Mouse (Mus musculus): ENCODE results near the gene Foxk1. TPM values are rescaled to one million over a fixed set of nuclear protein-coding genes. Genes with fewer than 3 reads are reported as not detected.

Foxk1 gene
- polyA plus RNA-seq, 1 experiment from 2014 or later = 4.4 TPM

DNA sequence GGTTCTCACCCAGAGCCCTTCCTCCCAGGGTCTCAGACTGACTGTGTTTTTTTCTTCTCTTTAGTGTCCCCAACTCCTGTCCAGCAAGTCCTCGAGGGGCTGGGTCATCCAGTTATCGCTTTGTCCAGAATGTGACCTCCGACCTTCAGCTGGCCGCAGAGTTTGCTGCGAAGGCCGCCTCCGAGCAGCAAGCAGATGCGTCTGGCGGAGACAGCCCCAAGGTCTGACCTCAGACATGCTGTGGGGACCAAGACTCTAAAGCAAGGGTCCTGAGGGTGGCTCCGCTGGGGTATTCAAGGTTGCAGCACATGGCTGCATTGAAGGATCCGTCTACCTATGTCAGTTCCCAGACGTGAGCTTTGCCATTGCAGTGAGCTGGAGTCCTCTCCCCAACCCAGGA lies 47.3 kb downstream of the Foxk1 start:
- H3K36me3 ChIP-seq (ENCODE audit: insufficient read depth, low read length) = peaks cover 31% of the 10 kb centered on the region
- H3K4me2 ChIP-seq (replicated peaks; ENCODE audit: low read depth, low read length) = no peak overlapping the region
- H3K27ac ChIP-seq (ENCODE audit: low read length) = no peak overlapping the region
- no peaks in the 10 kb centered on the region for H3K9me3 ChIP-seq (ENCODE audit: low read length)
- peaks cover 19% of the 10 kb centered on the region for H3K4me1 ChIP-seq (ENCODE audit: insufficient read depth, low read length)
- no peak overlapping the region for H3K9ac ChIP-seq (replicated peaks; ENCODE audit: low read length)
- no peaks in the 10 kb centered on the region for H3K27me3 ChIP-seq (ENCODE audit: insufficient read depth, low read length)
- 71% methylated on average over 12 of the region's 12 CpGs for WGBS
- no peak overlapping the region for H3K4me3 ChIP-seq (ENCODE audit: low read length)
- no peak for ATAC-seq (ENCODE audit: low FRiP score, low TSS enrichment)

DNA sequence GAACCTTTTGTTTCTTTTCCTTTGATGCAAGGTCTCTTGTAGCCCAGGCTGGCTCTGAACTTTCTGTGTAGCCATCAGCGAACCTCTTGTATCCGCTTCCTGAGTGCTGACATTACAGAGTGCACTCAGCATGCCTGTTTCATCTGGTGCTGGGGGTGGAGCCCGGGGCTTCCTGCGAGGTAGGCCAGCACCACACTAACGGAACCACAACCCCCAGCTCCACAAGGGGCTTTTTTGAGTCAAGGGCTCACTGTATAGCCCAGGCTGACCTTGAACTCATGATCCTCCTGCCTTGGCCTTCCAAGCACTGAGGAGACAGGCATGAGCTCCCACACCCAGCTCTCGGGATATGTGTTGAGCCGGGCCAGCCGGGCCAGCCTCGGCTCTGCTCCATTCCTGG lies 49.5 kb downstream of the Foxk1 start:
- 93% methylated on average over 9 of the region's 9 CpGs for WGBS
- H3K9ac ChIP-seq (replicated peaks; ENCODE audit: low read length) = no peak overlapping the region
- ATAC-seq (ENCODE audit: low FRiP score, low TSS enrichment) = no peak
- H3K4me3 ChIP-seq (ENCODE audit: low read length) = no peak overlapping the region
- H3K36me3 ChIP-seq (ENCODE audit: insufficient read depth, low read length) = peaks cover 51% of the 10 kb centered on the region
- peaks cover 6% of the 10 kb centered on the region for H3K4me1 ChIP-seq (ENCODE audit: insufficient read depth, low read length)
- H3K27me3 ChIP-seq (ENCODE audit: insufficient read depth, low read length) = no peaks in the 10 kb centered on the region
- no peak overlapping the region for H3K27ac ChIP-seq (ENCODE audit: low read length)
- H3K4me2 ChIP-seq (replicated peaks; ENCODE audit: low read depth, low read length) = no peak overlapping the region
- H3K9me3 ChIP-seq (ENCODE audit: low read length) = no peaks in the 10 kb centered on the region

DNA sequence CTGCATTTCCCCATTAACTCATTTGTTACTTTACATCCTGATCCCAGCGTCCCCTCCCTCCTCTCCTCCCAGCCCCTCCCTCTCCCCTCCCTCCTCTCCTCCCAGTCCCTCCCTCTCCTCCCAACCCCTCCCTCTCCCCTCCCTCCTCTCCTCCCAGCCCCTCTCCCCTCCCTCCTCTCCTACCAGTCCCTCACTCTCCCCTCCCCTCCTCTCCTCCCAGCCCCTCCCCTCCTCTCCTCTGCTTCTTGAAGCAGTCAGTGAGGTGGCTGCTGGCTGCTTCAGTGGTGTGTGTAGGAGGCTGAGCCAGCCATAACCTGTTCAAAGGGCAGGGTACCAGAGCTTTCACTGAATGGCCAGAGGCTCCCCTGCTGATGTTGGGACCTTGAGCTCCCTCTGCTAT lies 50.5 kb downstream of the Foxk1 start:
- H3K4me3 ChIP-seq (ENCODE audit: low read length) = no peak overlapping the region
- no peak overlapping the region for H3K9ac ChIP-seq (replicated peaks; ENCODE audit: low read length)
- peak; percentile 57; the same call in 1 of the 2 replicates for ATAC-seq (ENCODE audit: low FRiP score, low TSS enrichment)
- peaks cover 5% of the 10 kb centered on the region for H3K4me1 ChIP-seq (ENCODE audit: insufficient read depth, low read length)
- H3K27me3 ChIP-seq (ENCODE audit: insufficient read depth, low read length) = no peaks in the 10 kb centered on the region
- H3K36me3 ChIP-seq (ENCODE audit: insufficient read depth, low read length) = peaks cover 59% of the 10 kb centered on the region
- no peak overlapping the region for H3K4me2 ChIP-seq (replicated peaks; ENCODE audit: low read depth, low read length)
- H3K9me3 ChIP-seq (ENCODE audit: low read length) = no peaks in the 10 kb centered on the region
- H3K27ac ChIP-seq (ENCODE audit: low read length) = no peak overlapping the region
- 15% methylated on average over 1 of the region's 1 CpGs for WGBS

DNA sequence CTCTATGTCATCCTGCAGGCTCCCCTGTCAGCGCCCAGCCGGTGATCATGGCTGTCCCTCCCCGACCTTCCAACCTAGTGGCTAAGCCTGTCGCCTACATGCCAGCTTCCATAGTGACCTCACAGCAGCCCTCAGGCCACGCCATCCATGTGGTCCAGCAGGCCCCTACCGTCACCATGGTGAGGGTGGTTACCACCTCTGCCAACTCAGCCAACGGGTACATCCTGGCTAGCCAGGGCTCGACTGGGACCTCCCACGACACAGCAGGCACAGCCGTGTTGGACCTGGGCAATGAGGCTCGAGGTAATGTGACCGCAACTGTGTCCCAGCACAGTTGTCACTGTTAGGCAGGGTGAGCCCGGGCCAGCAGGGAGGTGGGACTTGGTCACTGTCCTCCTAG lies 52.4 kb downstream of the Foxk1 start:
- H3K27me3 ChIP-seq (ENCODE audit: insufficient read depth, low read length) = no peaks in the 10 kb centered on the region
- H3K27ac ChIP-seq (ENCODE audit: low read length) = no peak overlapping the region
- no peak overlapping the region for H3K4me2 ChIP-seq (replicated peaks; ENCODE audit: low read depth, low read length)
- no peak overlapping the region for H3K9ac ChIP-seq (replicated peaks; ENCODE audit: low read length)
- WGBS = 95% methylated on average over 13 of the region's 13 CpGs
- no peak overlapping the region for H3K4me3 ChIP-seq (ENCODE audit: low read length)
- 0 out of 2 replicates have a peak, but pooled peaks cover 3% of the 10 kb centered on the region for H3K4me1 ChIP-seq (ENCODE audit: insufficient read depth, low read length)
- no peak for ATAC-seq (ENCODE audit: low FRiP score, low TSS enrichment)
- H3K9me3 ChIP-seq (ENCODE audit: low read length) = no peaks in the 10 kb centered on the region
- peaks cover 74% of the 10 kb centered on the region for H3K36me3 ChIP-seq (ENCODE audit: insufficient read depth, low read length)

DNA sequence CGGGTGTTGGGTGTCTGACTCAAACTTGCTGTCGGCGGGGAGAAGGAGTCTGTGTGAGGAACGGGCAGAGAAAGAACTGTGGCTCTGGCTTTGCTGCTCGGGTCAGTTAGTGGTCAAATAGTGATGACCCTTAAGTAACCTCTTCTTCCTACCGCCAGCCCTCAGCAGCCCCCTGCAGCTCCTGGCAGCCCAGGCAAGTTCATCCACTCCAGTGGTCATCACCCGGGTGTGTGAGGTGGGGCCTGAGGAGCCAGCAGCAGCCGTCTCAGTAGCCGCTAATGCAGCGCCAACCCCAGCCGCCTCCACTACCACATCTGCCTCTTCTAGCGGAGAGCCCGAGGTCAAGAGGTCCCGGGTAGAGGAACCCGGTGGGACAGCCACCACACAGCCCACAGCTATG lies 55.0 kb downstream of the Foxk1 start:
- H3K27me3 ChIP-seq (ENCODE audit: insufficient read depth, low read length) = no peaks in the 10 kb centered on the region
- H3K27ac ChIP-seq (ENCODE audit: low read length) = peak overlapping the region; percentile 61; the same call in 1 of the 2 replicates
- H3K36me3 ChIP-seq (ENCODE audit: insufficient read depth, low read length) = peaks cover 52% of the 10 kb centered on the region
- no peak overlapping the region for H3K4me2 ChIP-seq (replicated peaks; ENCODE audit: low read depth, low read length)
- ATAC-seq (ENCODE audit: low FRiP score, low TSS enrichment) = no peak
- no peak overlapping the region for H3K9ac ChIP-seq (replicated peaks; ENCODE audit: low read length)
- no peaks in the 10 kb centered on the region for H3K9me3 ChIP-seq (ENCODE audit: low read length)
- 0 out of 2 replicates have a peak, but pooled peaks cover 3% of the 10 kb centered on the region for H3K4me1 ChIP-seq (ENCODE audit: insufficient read depth, low read length)
- no peak overlapping the region for H3K4me3 ChIP-seq (ENCODE audit: low read length)
- 68% methylated on average over 15 of the region's 15 CpGs for WGBS

DNA sequence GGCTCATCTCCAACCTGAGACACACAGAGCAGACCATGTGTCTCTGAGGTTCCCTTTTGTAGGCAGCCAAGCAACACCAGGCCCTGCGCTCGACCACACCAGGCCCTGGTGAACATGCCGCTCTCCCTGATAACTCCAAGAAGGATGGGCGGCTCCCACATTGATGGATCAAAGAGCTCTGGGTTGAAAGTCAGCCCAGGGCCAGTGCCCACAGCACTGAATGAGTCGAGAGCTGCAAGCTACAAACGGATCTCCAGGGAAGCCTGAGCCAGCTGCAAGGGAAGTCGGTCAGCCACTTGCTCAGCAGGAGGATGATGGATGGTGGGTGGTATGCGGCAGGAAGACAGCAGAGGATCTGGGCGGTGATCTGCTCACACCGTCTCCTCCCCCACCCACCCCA lies 56.0 kb downstream of the Foxk1 start:
- H3K4me2 ChIP-seq (replicated peaks; ENCODE audit: low read depth, low read length) = no peak overlapping the region
- H3K4me1 ChIP-seq (ENCODE audit: insufficient read depth, low read length) = 0 out of 2 replicates have a peak, but pooled peaks cover 3% of the 10 kb centered on the region
- 31% methylated on average over 10 of the region's 10 CpGs for WGBS
- peak; percentile 36 for ATAC-seq (ENCODE audit: low FRiP score, low TSS enrichment)
- H3K9ac ChIP-seq (replicated peaks; ENCODE audit: low read length) = no peak overlapping the region; the same call in 1 of the 2 replicates
- no peaks in the 10 kb centered on the region for H3K9me3 ChIP-seq (ENCODE audit: low read length)
- H3K36me3 ChIP-seq (ENCODE audit: insufficient read depth, low read length) = peaks cover 57% of the 10 kb centered on the region
- H3K4me3 ChIP-seq (ENCODE audit: low read length) = no peak overlapping the region
- peak overlapping the region; percentile 61 for H3K27ac ChIP-seq (ENCODE audit: low read length)
- no peaks in the 10 kb centered on the region for H3K27me3 ChIP-seq (ENCODE audit: insufficient read depth, low read length)

DNA sequence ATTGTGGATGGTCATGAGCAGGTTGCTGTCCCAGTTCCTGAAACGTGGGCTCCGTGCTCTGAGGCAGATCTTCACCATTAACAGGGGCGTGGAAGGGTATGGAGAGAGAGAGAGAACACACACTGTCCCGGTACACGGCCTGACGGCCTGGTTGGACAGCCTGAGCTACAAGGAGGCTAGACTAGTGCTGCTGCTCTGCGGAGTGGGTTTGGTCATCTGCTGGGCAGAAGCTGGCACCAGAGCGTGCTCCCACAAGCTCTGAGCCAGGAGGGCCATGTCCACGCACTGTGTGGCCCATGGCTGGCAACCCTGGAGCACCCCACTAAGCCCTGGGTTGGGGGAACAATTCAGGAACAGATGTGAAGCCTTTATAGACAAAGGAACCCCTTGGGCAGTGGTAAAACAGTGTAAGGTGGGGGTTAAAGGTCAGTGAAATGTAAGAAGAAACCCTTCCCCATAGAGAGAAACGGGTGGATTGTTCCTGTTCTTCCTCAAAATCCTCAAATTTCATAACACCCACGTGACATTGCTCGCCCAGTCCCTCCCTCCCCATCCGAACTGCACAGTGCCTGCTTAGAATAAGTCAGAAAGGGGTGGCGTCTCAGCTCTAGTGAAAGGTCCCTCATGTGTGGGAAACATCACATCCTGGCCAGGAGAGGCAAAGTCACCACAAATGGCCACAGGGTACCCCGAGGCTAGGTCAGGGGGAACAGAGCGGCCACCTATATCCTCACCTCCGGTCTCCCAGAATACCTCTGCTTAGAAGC lies 57.7 kb downstream of the Foxk1 start:
- ATAC-seq (ENCODE audit: low FRiP score, low TSS enrichment) = no peak
- Histone ChIP-seq H3K4me1 (ENCODE audit: insufficient read depth, low read length) (0 out of 2 replicates have a peak, but pooled peaks cover 6% of the 10 kb centered on the region), H3K27me3 (ENCODE audit: insufficient read depth, low read length) (no peaks in the 10 kb centered on the region), H3K9me3 (ENCODE audit: low read length) (no peaks in the 10 kb centered on the region), H3K4me2 (replicated peaks; ENCODE audit: low read depth, low read length) (no peak overlapping the region), H3K4me3 (ENCODE audit: low read length) (no peak overlapping the region), H3K27ac (ENCODE audit: low read length) (no peak overlapping the region), H3K36me3 (ENCODE audit: insufficient read depth, low read length) (peaks cover 48% of the 10 kb centered on the region), H3K9ac (replicated peaks; ENCODE audit: low read length) (no peak overlapping the region)
- WGBS = 88% methylated on average over 17 of the region's 17 CpGs

DNA sequence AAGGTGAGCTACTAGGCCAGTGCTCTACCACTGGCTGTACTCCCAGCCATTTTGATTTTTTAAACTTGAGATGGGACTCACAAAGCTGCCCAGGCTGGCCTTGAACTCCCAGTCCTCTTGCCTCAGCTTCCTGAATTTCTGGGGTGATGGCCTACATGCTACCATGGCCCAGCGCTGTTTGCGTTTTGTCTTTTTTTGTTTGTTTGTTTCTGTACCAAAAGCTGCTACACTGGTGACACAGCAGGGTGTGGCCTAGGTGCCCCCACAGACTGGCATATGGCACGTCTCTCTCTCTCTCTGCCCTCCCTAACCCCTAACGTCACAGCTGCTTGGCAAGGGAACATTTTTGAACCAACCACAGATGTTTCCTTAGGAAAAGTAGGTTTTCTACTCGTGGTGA lies 58.5 kb downstream of the Foxk1 start:
- Histone ChIP-seq H3K36me3 (ENCODE audit: insufficient read depth, low read length) (peaks cover 39% of the 10 kb centered on the region), H3K4me3 (ENCODE audit: low read length) (no peak overlapping the region), H3K9me3 (ENCODE audit: low read length) (no peaks in the 10 kb centered on the region), H3K27ac (ENCODE audit: low read length) (no peak overlapping the region), H3K9ac (replicated peaks; ENCODE audit: low read length) (no peak overlapping the region), H3K27me3 (ENCODE audit: insufficient read depth, low read length) (no peaks in the 10 kb centered on the region), H3K4me2 (replicated peaks; ENCODE audit: low read depth, low read length) (no peak overlapping the region), H3K4me1 (ENCODE audit: insufficient read depth, low read length) (peaks cover 11% of the 10 kb centered on the region; the same call in 1 of the 2 replicates)
- 76% methylated on average over 5 of the region's 5 CpGs for WGBS
- no peak for ATAC-seq (ENCODE audit: low FRiP score, low TSS enrichment)

DNA sequence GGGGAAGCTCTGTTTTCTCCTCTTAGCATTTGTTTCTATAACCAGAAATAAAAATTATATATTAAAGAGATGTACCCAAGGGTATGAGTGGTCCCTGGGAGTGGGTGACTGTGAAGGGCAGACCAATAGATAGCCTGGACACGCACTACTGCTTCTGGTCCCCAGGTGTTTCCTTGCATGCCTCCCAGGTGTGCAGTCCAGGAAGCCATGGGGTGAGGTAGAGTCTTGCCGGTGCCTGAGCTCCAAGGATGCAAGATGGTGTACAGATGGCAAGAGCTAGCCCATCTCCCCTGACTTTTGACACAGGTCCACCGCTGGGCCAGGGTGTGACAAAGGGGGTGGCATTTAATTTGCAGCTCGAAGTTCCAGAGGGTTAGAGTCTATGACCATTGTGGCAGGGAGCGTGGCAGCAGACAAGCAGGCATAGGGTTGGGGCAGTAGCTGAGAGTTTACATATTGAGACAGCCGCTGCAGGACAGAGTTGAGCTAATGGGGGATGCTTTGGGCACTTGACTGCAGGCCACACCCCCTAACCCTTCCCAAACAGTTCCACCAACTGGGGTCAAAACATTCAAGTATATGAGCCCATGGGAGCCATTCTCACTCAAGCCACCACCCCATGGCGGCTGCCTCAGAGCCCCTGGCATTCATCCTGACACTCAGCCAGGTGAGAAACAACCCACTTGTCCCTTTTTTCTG lies 60.8 kb downstream of the Foxk1 start:
- H3K36me3 ChIP-seq (ENCODE audit: insufficient read depth, low read length) = peaks cover 20% of the 10 kb centered on the region
- H3K9ac ChIP-seq (replicated peaks; ENCODE audit: low read length) = no peak overlapping the region
- no peak for ATAC-seq (ENCODE audit: low FRiP score, low TSS enrichment)
- no peaks in the 10 kb centered on the region for H3K27me3 ChIP-seq (ENCODE audit: insufficient read depth, low read length)
- 96% methylated on average over 7 of the region's 7 CpGs for WGBS
- H3K9me3 ChIP-seq (ENCODE audit: low read length) = no peaks in the 10 kb centered on the region
- peaks cover 14% of the 10 kb centered on the region; the same call in 1 of the 2 replicates for H3K4me1 ChIP-seq (ENCODE audit: insufficient read depth, low read length)
- H3K27ac ChIP-seq (ENCODE audit: low read length) = no peak overlapping the region
- H3K4me3 ChIP-seq (ENCODE audit: low read length) = no peak overlapping the region
- no peak overlapping the region for H3K4me2 ChIP-seq (replicated peaks; ENCODE audit: low read depth, low read length)

DNA sequence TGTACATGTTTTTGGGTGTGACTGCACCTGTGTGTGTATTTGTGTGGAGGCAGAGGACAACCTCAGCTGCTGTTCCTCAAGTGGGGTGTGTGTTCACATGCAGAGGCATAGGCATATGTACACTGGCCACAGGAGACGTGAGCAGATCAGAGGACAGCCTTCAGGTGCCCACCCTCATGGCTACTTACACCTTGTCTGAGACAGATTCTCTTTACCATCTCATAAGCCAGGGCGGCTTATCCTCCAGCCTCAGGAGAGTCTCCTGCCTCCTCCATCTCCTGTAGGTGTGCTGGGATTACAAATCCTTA lies 61.3 kb downstream of the Foxk1 start:
- peaks cover 11% of the 10 kb centered on the region; the same call in 1 of the 2 replicates for H3K4me1 ChIP-seq (ENCODE audit: insufficient read depth, low read length)
- no peak for ATAC-seq (ENCODE audit: low FRiP score, low TSS enrichment)
- 90% methylated on average over 2 of the region's 2 CpGs for WGBS
- H3K4me3 ChIP-seq (ENCODE audit: low read length) = no peak overlapping the region
- H3K27me3 ChIP-seq (ENCODE audit: insufficient read depth, low read length) = no peaks in the 10 kb centered on the region
- H3K27ac ChIP-seq (ENCODE audit: low read length) = peak overlapping the region; percentile 87; the same call in 1 of the 2 replicates
- H3K9me3 ChIP-seq (ENCODE audit: low read length) = no peaks in the 10 kb centered on the region
- no peak overlapping the region for H3K9ac ChIP-seq (replicated peaks; ENCODE audit: low read length)
- peaks cover 18% of the 10 kb centered on the region for H3K36me3 ChIP-seq (ENCODE audit: insufficient read depth, low read length)
- no peak overlapping the region for H3K4me2 ChIP-seq (replicated peaks; ENCODE audit: low read depth, low read length)
